Mouse (Mus musculus): ENCODE results near the gene Ptcd3. TPM values are rescaled to one million over a fixed set of nuclear protein-coding genes. Genes with fewer than 3 reads are reported as not detected.

Ptcd3 gene
- polyA plus RNA-seq, 1 experiment = 8.9 TPM

DNA sequence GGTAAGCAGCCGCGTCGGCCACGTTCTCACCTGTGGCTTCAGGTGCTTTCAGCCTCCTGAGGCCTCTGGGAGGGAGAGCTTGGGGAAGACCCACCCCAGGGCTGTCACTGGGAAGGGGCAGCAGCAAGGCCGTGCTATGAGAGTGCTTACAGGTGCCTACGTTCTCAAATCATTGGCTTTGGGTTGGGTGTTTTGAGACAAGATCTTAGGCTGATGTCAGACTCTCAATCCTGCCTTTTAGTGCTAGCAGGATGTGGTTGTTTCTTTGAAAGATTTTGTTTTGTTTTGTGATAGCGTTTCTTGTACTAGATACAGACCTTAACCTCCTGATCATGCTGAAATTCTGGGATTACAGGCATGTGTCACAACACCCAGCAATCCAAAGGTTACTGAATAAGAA lies 12.2 kb upstream of the Ptcd3 start:
- Histone ChIP-seq H3K4me1 (ENCODE audit: control insufficient read depth, insufficient read depth, insufficient read length) (no peaks in the 10 kb centered on the region), H3K4me3 (ENCODE audit: extremely low read depth, insufficient read depth, insufficient read length) (no peak overlapping the region), H3K36me3 (ENCODE audit: control insufficient read depth, insufficient read depth, low read length) (peaks cover 30% of the 10 kb centered on the region), H3K27ac (ENCODE audit: insufficient read depth, low read length) (peak overlapping the region; percentile 13), H3K27me3 (ENCODE audit: control insufficient read depth, insufficient read depth, low read length) (no peaks in the 10 kb centered on the region)
- DNase-seq (ENCODE audit: low read depth in 1 of 2, low spot score in 2 of 2) = no peak
- WGBS = 84% methylated on average over 7 of the region's 7 CpGs
- TF ChIP-seq POLR2A (IDR thresholded peaks at IDR 0.05; ENCODE audit: low read depth, low read length) (no peak), CTCF (IDR thresholded peaks at IDR 0.05; ENCODE audit: extremely low read depth, insufficient read depth, insufficient read length, insufficient replicate concordance) (no peak)

DNA sequence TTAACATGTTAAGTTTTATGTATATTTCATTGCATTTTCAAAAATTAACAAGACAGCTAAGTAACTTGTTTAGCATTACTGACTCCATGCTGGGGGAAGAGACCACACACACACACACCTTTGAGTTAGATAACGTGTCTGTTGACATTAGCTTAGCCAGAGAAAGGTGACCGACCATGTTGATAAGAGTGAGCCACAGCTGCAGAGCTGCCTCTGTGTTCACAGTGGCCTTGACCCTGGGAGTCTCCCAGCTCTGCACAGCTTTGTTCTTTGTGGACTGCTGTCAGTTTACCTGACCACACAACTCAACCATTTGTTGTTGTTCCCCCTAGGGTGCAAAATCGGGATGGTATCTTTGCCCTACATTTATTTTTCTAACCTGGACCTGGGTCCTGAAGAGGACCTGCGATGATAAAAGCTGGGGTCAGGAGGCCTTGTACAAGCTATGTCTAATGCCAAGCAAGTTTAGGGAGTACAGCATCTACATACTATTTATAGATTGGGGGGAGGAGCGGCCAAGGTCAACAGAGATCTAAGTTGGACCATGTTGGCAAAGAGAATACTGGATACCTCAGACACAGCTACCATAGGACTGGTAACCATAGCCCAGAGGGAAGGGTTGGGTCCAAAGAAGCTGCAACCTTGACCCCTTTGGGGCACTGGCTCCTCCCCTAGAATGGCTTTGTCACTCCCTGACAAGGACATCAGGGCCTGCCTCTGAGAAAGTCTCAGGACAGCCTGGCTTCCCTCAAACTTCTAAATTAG lies 3.3 kb upstream of the Ptcd3 start:
- H3K27me3 ChIP-seq (ENCODE audit: control insufficient read depth, insufficient read depth, low read length) = no peaks in the 10 kb centered on the region
- DNase-seq (ENCODE audit: low read depth in 1 of 2, low spot score in 2 of 2) = no peak
- H3K4me1 ChIP-seq (ENCODE audit: control insufficient read depth, insufficient read depth, insufficient read length) = no peaks in the 10 kb centered on the region; the same call in 1 of the 2 replicates
- WGBS = 86% methylated on average over 5 of the region's 5 CpGs
- no peak overlapping the region for H3K27ac ChIP-seq (ENCODE audit: insufficient read depth, low read length)
- H3K36me3 ChIP-seq (ENCODE audit: control insufficient read depth, insufficient read depth, low read length) = peaks cover 14% of the 10 kb centered on the region
- TF ChIP-seq CTCF (IDR thresholded peaks at IDR 0.05; ENCODE audit: extremely low read depth, insufficient read depth, insufficient read length, insufficient replicate concordance) (no peak), POLR2A (IDR thresholded peaks at IDR 0.05; ENCODE audit: low read depth, low read length) (no peak)
- no peak overlapping the region for H3K4me3 ChIP-seq (ENCODE audit: extremely low read depth, insufficient read depth, insufficient read length)

GRCm38 (mm10) chr6:71909840-71910239 lies 1.3 kb upstream of the Ptcd3 start:
- H3K27me3 ChIP-seq (ENCODE audit: control insufficient read depth, insufficient read depth, low read length) = no peaks in the 10 kb centered on the region
- TF ChIP-seq CTCF (IDR thresholded peaks at IDR 0.05; ENCODE audit: extremely low read depth, insufficient read depth, insufficient read length, insufficient replicate concordance) (no peak), POLR2A (IDR thresholded peaks at IDR 0.05; ENCODE audit: low read depth, low read length) (no peak)
- H3K4me1 ChIP-seq (ENCODE audit: control insufficient read depth, insufficient read depth, insufficient read length) = no peaks in the 10 kb centered on the region; the same call in 1 of the 2 replicates
- WGBS = 51% methylated on average over 6 of the region's 6 CpGs
- no peak for DNase-seq (ENCODE audit: low read depth in 1 of 2, low spot score in 2 of 2)
- no peak overlapping the region for H3K4me3 ChIP-seq (ENCODE audit: extremely low read depth, insufficient read depth, insufficient read length)
- H3K27ac ChIP-seq (ENCODE audit: insufficient read depth, low read length) = no peak overlapping the region
- H3K36me3 ChIP-seq (ENCODE audit: control insufficient read depth, insufficient read depth, low read length) = peaks cover 8% of the 10 kb centered on the region

- WGBS = 22% methylated on average over 10 of the region's 10 CpGs
- no peak overlapping the region for H3K27ac ChIP-seq (ENCODE audit: insufficient read depth, low read length)
These were observed 834 bp upstream of the Ptcd3 start for GRCm38 (mm10) chr6:71909384-71909783.

DNA sequence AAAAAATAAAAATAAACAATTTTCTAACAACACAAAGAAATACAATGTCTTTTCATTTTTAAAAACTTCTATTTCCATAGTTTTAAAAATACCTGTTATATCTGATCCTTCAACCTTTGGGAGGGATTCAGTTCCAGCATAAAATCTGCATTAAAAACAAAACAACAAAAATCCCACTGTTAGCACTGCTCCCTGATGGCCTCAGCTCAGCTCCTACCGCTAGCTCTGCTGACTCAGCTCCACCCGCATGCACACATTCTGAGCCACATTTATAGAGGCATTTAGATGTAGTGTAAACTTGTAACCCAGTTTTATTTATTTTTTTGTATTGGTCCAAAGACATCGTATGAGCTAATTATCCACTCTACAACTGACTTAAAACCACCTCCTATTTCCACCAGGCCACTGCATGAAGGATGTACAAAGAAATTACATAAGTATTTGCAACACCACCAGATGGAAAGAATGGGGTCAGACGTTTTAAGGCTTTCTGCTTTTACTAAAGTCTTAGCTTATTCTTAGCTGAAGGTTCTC lies 781 bp downstream of the Ptcd3 start:
- 8% methylated on average over 4 of the region's 4 CpGs for WGBS
- Histone ChIP-seq H3K4me3 (ENCODE audit: extremely low read depth, insufficient read depth, insufficient read length) (peak overlapping the region; percentile 98; the same call in 1 of the 2 replicates), H3K27ac (ENCODE audit: insufficient read depth, low read length) (no peak overlapping the region)

More at GRCm38 (mm10) chr6:71909384-71909783, 834 bp upstream of the Ptcd3 start:
- Histone ChIP-seq H3K4me3 (ENCODE audit: extremely low read depth, insufficient read depth, insufficient read length) (peak overlapping the region; percentile 98), H3K27me3 (ENCODE audit: control insufficient read depth, insufficient read depth, low read length) (no peaks in the 10 kb centered on the region), H3K36me3 (ENCODE audit: control insufficient read depth, insufficient read depth, low read length) (peaks cover 8% of the 10 kb centered on the region), H3K4me1 (ENCODE audit: control insufficient read depth, insufficient read depth, insufficient read length) (no peaks in the 10 kb centered on the region; the same call in 1 of the 2 replicates)
- no peak for TF ChIP-seq CTCF (IDR thresholded peaks at IDR 0.05; ENCODE audit: extremely low read depth, insufficient read depth, insufficient read length, insufficient replicate concordance)
- TF ChIP-seq POLR2A (IDR thresholded peaks at IDR 0.05; ENCODE audit: low read depth, low read length) = no peak
- DNase-seq (ENCODE audit: low read depth in 1 of 2, low spot score in 2 of 2) = no peak

GRCm38 (mm10) chr6:71893263-71893662 lies 15.3 kb downstream of the Ptcd3 start:
- no peak for DNase-seq (ENCODE audit: low read depth in 1 of 2, low spot score in 2 of 2)
- TF ChIP-seq CTCF (IDR thresholded peaks at IDR 0.05; ENCODE audit: extremely low read depth, insufficient read depth, insufficient read length, insufficient replicate concordance) (no peak), POLR2A (IDR thresholded peaks at IDR 0.05; ENCODE audit: low read depth, low read length) (no peak)
- WGBS = 84% methylated on average over 4 of the region's 4 CpGs
- Histone ChIP-seq H3K27me3 (ENCODE audit: control insufficient read depth, insufficient read depth, low read length) (no peaks in the 10 kb centered on the region), H3K4me3 (ENCODE audit: extremely low read depth, insufficient read depth, insufficient read length) (no peak overlapping the region), H3K4me1 (ENCODE audit: control insufficient read depth, insufficient read depth, insufficient read length) (no peaks in the 10 kb centered on the region), H3K27ac (ENCODE audit: insufficient read depth, low read length) (no peak overlapping the region), H3K36me3 (ENCODE audit: control insufficient read depth, insufficient read depth, low read length) (peaks cover 58% of the 10 kb centered on the region)

More for the DNA sequence above, 781 bp downstream of the Ptcd3 start:
- H3K4me1 ChIP-seq (ENCODE audit: control insufficient read depth, insufficient read depth, insufficient read length) = no peaks in the 10 kb centered on the region; the same call in 1 of the 2 replicates
- peaks cover 7% of the 10 kb centered on the region for H3K36me3 ChIP-seq (ENCODE audit: control insufficient read depth, insufficient read depth, low read length)
- no peak for DNase-seq (ENCODE audit: low read depth in 1 of 2, low spot score in 2 of 2)
- TF ChIP-seq CTCF (IDR thresholded peaks at IDR 0.05; ENCODE audit: extremely low read depth, insufficient read depth, insufficient read length, insufficient replicate concordance) = no peak
- TF ChIP-seq POLR2A (IDR thresholded peaks at IDR 0.05; ENCODE audit: low read depth, low read length) = no peak
- H3K27me3 ChIP-seq (ENCODE audit: control insufficient read depth, insufficient read depth, low read length) = no peaks in the 10 kb centered on the region

Data from spleen, adult 2 months (tissue).